Mouse (Mus musculus) cerebellum, adult 2 months (tissue): Measurements from ENCODE around the gene Gprc5b. TPM values are rescaled to one million over a fixed set of nuclear protein-coding genes. Genes with fewer than 3 reads are reported as not detected.

Experiments
- DNase-seq, 2 experiments: peaks; one replicate each; pipeline ENCODE4 v3.0.0; 2021
- H3K27ac ChIP-seq: fragments of 200-500 bp; 2 replicates; pipeline ENCODE4 v1.5.1; 2012; ENCODE audit warnings: low read length, control low read depth, inconsistent platforms; ENCODE audit not compliant: insufficient read depth
- H3K27me3 ChIP-seq: fragments of 200-500 bp; 2 replicates; pipeline ENCODE4 v1.6.1; 2012; ENCODE audit warnings: inconsistent platforms, mild to moderate bottlenecking, low read length, moderate library complexity; ENCODE audit not compliant: control insufficient read depth, insufficient read depth
- H3K4me1 ChIP-seq: fragments of 200-500 bp; 2 replicates; pipeline ENCODE4 v1.6.1; 2011; ENCODE audit warnings: low read length; ENCODE audit not compliant: control insufficient read depth, insufficient read depth
- H3K4me3 ChIP-seq: fragments of 200-500 bp; replicated peaks from 2 replicates; pipeline ENCODE3; 2011; ENCODE audit warnings: mild to moderate bottlenecking, low read depth, low read length, control low read depth; ENCODE audit not compliant: insufficient read depth
- CTCF ChIP-seq: fragments of 200-500 bp; IDR thresholded peaks from 2 replicates; pipeline ENCODE4 v1.5.1; 2011; ENCODE audit warnings: low read depth, mild to moderate bottlenecking, control low read depth, low read length, moderate library complexity, borderline replicate concordance; ENCODE audit not compliant: insufficient read depth
- POLR2A ChIP-seq: fragments of 200-500 bp; IDR thresholded peaks from 2 replicates; pipeline ENCODE4 v1.6.1; 2011; ENCODE audit warnings: low read length, control low read depth, borderline replicate concordance; ENCODE audit not compliant: insufficient read depth
- WGBS: fragments of 180-500 bp; shearing (Covaris S2); methylation state at CpG from one replicate; pipeline ENCODE4 v1.1.7; 2018; 5-methylcytosine and 5-hydroxymethylcytosine counted together
- polyA plus RNA-seq: library from polyadenylated mRNA; depleted of rRNA; stranded (reverse); fragments of >200 nt; gene quantifications from 2 replicates; pipeline ENCODE4 v1.2.3, GENCODE M21; 2012

Gene Gprc5b
- polyA plus RNA-seq, 1 experiment = 347 TPM

DNA sequence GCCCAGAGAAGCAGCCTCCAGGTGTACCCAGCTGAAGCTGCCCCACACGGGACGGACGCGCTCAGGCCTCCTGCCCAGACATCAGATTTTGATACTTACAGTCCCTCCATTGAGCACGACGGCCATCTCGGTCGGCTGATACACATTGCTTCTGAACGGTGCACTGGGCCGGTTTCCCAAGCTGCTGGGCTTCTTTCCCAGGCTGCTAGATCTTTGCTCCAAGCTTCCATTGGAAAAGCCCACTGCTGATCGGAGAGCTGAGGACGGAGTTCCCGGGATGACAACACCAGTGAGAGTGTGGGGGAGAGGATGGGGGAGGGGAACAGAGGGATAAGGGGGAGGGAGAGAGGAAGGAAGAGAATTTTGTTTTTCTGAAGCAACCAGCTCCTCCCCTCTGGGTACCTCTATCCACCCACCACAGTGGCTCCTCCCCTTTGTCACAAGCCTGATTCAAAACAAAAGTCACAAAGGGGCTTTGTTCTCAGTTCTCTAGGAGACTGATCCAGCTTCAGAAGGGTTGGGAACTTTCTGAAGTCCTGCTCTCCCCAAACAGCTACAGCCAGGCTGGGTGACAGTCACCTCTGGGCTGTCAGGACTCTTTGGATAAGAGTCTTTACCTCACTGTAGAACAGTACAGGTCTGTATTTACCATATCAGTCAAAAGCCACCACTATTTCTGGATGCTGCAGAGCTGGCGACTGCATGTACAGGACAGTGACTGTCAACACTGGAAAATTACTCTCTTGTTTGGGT is 18.4 kb downstream of the Gprc5b start:
- Histone ChIP-seq H3K27me3 (no peaks in the 10 kb centered on the region), H3K4me3 (no peak overlapping the region), H3K27ac (peak overlapping the region; percentile 55; the same call in 1 of the 2 replicates), H3K4me1 (peaks cover 75% of the 10 kb centered on the region)
- 12% methylated on average over 14 of the region's 14 CpGs for WGBS
- TF ChIP-seq POLR2A (no peak), CTCF (no peak)
- peak; percentile 71 to 77 for DNase-seq

DNA sequence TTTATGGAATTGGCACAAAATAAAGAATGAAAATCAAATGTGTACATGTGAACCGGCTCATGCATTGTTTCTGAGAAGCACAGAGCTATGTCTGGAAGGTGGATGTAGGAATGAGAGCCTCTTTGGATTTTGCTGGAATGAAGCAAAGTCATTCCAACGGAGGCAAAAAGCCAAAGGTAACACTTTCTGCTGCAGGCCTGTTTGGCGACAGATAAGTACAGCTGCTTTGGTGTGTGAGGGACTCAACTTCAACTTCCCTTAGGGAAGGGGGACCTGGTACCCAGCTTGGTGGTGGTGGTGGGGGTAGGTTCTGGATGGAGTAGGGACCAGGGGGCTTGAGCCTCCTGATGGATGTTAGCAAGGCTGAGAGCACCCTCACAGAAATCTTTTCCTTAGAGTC is 19.2 kb downstream of the Gprc5b start:
- no peak for DNase-seq
- Histone ChIP-seq H3K4me3 (no peak overlapping the region), H3K27ac (peak overlapping the region; percentile 55; the same call in 1 of the 2 replicates), H3K4me1 (peaks cover 71% of the 10 kb centered on the region), H3K27me3 (no peaks in the 10 kb centered on the region)
- 44% methylated on average over 3 of the region's 3 CpGs for WGBS
- TF ChIP-seq CTCF = no peak
- no peak for TF ChIP-seq POLR2A

DNA sequence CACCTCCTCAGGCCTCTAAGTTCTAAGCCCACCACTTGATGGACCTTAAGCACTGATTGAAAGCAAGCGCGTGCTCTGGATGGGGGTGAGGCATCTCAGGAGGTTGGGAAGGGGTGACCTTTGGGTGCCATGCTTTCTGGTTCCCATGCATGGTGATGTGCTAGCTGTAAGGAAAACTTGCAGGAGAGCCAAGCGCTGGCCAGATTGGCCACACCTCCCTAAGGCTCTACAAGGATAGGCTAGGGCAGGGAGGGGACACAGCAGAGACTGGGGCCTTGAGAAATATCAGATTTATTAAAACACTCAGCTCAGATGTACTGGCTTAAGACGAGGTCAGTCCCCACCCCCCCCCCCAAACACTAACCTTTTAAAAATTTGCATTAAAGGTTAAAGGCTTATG is 21.6 kb downstream of the Gprc5b start:
- no peak for DNase-seq
- TF ChIP-seq POLR2A = no peak
- no peak for TF ChIP-seq CTCF
- Histone ChIP-seq H3K27me3 (no peaks in the 10 kb centered on the region), H3K4me3 (no peak overlapping the region), H3K27ac (no peak overlapping the region), H3K4me1 (peaks cover 52% of the 10 kb centered on the region)
- WGBS = 76% methylated on average over 4 of the region's 4 CpGs

DNA sequence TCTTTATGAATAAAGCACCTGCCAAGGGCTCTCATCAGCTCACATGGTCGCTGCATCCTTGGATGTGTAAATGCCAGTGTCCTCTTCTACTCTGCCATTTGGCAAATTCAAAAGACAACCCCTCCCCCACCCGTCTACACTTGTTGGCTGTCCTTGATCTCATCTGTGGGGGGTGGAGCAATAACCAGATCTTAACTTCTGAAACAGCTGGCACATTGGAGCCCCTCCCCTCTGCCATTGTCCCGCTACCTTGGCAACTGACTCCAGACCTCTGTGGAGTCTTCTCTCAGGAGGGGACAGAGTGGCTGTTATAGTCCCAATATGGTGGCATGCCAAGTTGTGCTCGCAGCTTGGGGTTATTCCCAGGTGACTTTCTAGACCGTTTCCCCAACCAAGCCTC is 22.7 kb downstream of the Gprc5b start:
- no peak overlapping the region for H3K4me3 ChIP-seq
- peak in 1 of 2 experiments; percentile 26 for DNase-seq
- no peaks in the 10 kb centered on the region for H3K27me3 ChIP-seq
- WGBS = 20% methylated on average over 5 of the region's 5 CpGs
- TF ChIP-seq CTCF (no peak), POLR2A (no peak)
- peaks cover 42% of the 10 kb centered on the region for H3K4me1 ChIP-seq
- H3K27ac ChIP-seq = no peak overlapping the region

DNA sequence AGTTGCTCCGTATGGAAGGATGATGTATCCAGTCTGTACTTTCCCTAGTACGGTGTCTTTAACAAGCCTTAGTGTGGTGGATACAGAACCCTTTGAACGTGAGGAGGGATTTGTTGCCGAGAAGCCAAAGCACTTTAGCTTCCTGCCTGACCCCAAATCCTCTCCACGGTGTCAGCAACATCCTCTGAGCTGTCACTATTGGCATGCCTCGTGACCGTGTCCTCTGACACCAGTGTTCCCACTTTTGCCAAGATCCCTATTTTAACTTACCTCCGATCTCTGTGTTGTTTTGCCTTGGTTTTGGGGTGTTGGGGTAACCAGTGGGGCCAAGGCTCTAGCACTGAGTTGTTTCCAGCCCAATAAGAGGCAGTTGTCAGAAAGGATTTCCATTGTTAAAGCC is 23.5 kb downstream of the Gprc5b start:
- no peak for TF ChIP-seq CTCF
- TF ChIP-seq POLR2A = no peak
- WGBS = 72% methylated on average over 8 of the region's 8 CpGs
- no peak for DNase-seq
- H3K4me3 ChIP-seq = no peak overlapping the region
- no peaks in the 10 kb centered on the region for H3K27me3 ChIP-seq
- H3K4me1 ChIP-seq = peaks cover 35% of the 10 kb centered on the region
- no peak overlapping the region for H3K27ac ChIP-seq

DNA sequence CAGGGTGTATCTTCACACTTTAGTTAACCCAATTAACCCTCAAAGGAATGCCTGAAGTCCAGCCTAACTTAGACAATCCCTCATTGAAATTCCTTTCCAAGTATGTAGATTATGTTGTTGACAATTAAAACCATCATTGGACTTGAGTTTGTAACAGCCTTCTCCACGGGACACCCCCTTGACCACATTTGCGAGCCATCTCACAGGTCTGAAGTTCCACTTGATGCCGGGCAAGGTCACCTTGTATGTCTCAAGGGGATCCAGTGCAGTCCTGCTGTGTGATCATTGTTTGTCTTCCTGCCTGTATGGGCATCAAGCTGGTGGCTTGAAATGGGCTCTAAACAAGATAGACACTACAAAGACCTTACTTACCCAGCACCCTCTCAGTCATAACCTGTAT is 26.1 kb downstream of the Gprc5b start:
- H3K4me1 ChIP-seq = peaks cover 29% of the 10 kb centered on the region
- no peaks in the 10 kb centered on the region for H3K27me3 ChIP-seq
- H3K27ac ChIP-seq = no peak overlapping the region
- TF ChIP-seq CTCF (no peak), POLR2A (no peak)
- 78% methylated on average over 3 of the region's 3 CpGs for WGBS
- no peak for DNase-seq
- no peak overlapping the region for H3K4me3 ChIP-seq

DNA sequence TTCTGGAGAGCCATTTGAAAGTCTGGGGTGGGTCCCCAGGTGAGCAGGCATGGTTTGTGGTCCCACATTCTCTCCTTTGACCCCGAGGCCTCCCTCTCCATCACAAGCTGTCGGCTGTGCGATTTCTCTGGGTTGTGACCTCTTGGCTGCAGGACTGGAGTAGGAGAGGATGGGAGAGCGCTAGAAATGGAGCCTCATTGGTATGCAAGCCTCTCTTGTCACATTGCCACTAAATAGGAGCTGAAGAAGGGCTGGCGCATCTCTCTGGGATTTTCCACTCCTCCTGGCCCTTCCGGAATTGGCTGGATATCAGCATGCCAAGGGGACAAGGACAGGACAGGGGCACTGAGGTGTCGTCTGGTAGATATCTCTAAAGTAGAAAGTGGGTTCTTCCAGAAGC is 29.8 kb downstream of the Gprc5b start:
- DNase-seq = peak; percentile 51 to 61
- Histone ChIP-seq H3K27ac (peak overlapping the region; percentile 56), H3K4me1 (peaks cover 12% of the 10 kb centered on the region), H3K4me3 (peak overlapping the region; percentile 9), H3K27me3 (no peaks in the 10 kb centered on the region)
- TF ChIP-seq CTCF (no peak), POLR2A (no peak)
- WGBS = 8% methylated on average over 7 of the region's 7 CpGs

DNA sequence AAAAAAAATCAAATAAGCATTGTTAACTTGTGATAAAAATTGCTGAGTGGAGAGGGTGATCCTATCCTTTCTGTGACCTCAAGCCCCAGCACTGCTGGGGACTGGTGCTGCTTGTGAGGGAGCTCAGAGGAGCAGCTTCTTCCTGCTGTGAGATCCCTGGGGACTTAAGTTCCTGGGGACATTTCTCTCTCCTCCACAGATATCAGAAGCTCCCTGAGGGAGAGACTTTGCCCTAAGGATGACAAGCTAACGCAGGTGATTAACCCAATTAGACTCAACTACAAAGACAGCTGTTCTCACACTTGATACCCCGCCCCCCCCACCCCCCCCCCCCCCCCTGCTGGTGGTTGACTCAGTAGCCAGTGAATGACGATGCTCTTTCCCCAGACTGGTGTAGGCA is 30.2 kb downstream of the Gprc5b start:
- WGBS = 3% methylated on average over 3 of the region's 3 CpGs
- no peaks in the 10 kb centered on the region for H3K27me3 ChIP-seq
- no peak for TF ChIP-seq POLR2A
- TF ChIP-seq CTCF = no peak
- 0 out of 2 replicates have a peak overlapping the region, but pooled peaks have one; percentile 56 for H3K27ac ChIP-seq
- DNase-seq = no peak
- H3K4me1 ChIP-seq = peaks cover 12% of the 10 kb centered on the region
- no peak overlapping the region for H3K4me3 ChIP-seq
